Mouse (Mus musculus): ENCODE results near the gene Cuedc1. TPM values are rescaled to one million over a fixed set of nuclear protein-coding genes. Genes with fewer than 3 reads are reported as not detected.

Gene Cuedc1
- polyA plus RNA-seq, 1 experiment from 2014 or later = 40.5 TPM

GRCm38 (mm10) chr11:88155998-88156397, 58.1 kb downstream of the Cuedc1 start:
- H3K36me3 ChIP-seq = no peaks in the 10 kb centered on the region; the same call in 1 of the 2 replicates
- no peak overlapping the region for H3K9ac ChIP-seq (replicated peaks)
- H3K4me1 ChIP-seq = peaks cover 73% of the 10 kb centered on the region
- no peak for ATAC-seq (ENCODE audit: low FRiP score, low read depth)
- H3K9me3 ChIP-seq = no peaks in the 10 kb centered on the region
- WGBS = 62% methylated on average over 8 of the region's 8 CpGs
- no peak overlapping the region for H3K27ac ChIP-seq (replicated peaks)
- no peak overlapping the region for H3K4me3 ChIP-seq
- peaks cover 31% of the 10 kb centered on the region for H3K27me3 ChIP-seq
- no peak overlapping the region for H3K4me2 ChIP-seq (replicated peaks)

- no peak for ATAC-seq (ENCODE audit: low FRiP score, low read depth)
- H3K36me3 ChIP-seq = no peaks in the 10 kb centered on the region; the same call in 1 of the 2 replicates
- peaks cover 72% of the 10 kb centered on the region for H3K4me1 ChIP-seq
- WGBS = 48% methylated on average over 2 of the region's 2 CpGs
- H3K9me3 ChIP-seq = no peaks in the 10 kb centered on the region
- no peak overlapping the region for H3K4me2 ChIP-seq (replicated peaks)
- no peak overlapping the region for H3K4me3 ChIP-seq
- H3K27me3 ChIP-seq = peaks cover 31% of the 10 kb centered on the region
- no peak overlapping the region for H3K9ac ChIP-seq (replicated peaks)
- no peak overlapping the region for H3K27ac ChIP-seq (replicated peaks)
These were observed 58.5 kb downstream of the Cuedc1 start for GRCm38 (mm10) chr11:88156403-88156802.

GRCm38 (mm10) chr11:88158842-88159246, 61.0 kb downstream of the Cuedc1 start:
- Histone ChIP-seq H3K4me2 (replicated peaks) (no peak overlapping the region), H3K9ac (replicated peaks) (no peak overlapping the region), H3K27me3 (peaks cover 41% of the 10 kb centered on the region), H3K27ac (replicated peaks) (0 out of 2 replicates have a peak overlapping the region, but pooled peaks have one; percentile 8), H3K4me3 (no peak overlapping the region), H3K36me3 (no peaks in the 10 kb centered on the region), H3K4me1 (peaks cover 58% of the 10 kb centered on the region), H3K9me3 (no peaks in the 10 kb centered on the region)
- WGBS = 92% methylated on average over 5 of the region's 5 CpGs
- no peak for ATAC-seq (ENCODE audit: low FRiP score, low read depth)

GRCm38 (mm10) chr11:88159389-88159788, 61.5 kb downstream of the Cuedc1 start:
- ATAC-seq (ENCODE audit: low FRiP score, low read depth) = no peak
- H3K4me2 ChIP-seq (replicated peaks) = no peak overlapping the region
- H3K4me1 ChIP-seq = peaks cover 55% of the 10 kb centered on the region
- no peak overlapping the region for H3K4me3 ChIP-seq
- 79% methylated on average over 11 of the region's 11 CpGs for WGBS
- no peaks in the 10 kb centered on the region for H3K36me3 ChIP-seq
- no peaks in the 10 kb centered on the region for H3K9me3 ChIP-seq
- no peak overlapping the region for H3K9ac ChIP-seq (replicated peaks)
- H3K27ac ChIP-seq (replicated peaks) = 0 out of 2 replicates have a peak overlapping the region, but pooled peaks have one; percentile 8
- H3K27me3 ChIP-seq = peaks cover 42% of the 10 kb centered on the region

GRCm38 (mm10) chr11:88160316-88160715, 62.5 kb downstream of the Cuedc1 start:
- Histone ChIP-seq H3K36me3 (no peaks in the 10 kb centered on the region), H3K4me3 (no peak overlapping the region), H3K27ac (replicated peaks) (peak overlapping the region; percentile 91), H3K4me2 (replicated peaks) (peak overlapping the region; percentile 60; the same call in 1 of the 2 replicates), H3K9me3 (no peaks in the 10 kb centered on the region), H3K9ac (replicated peaks) (no peak overlapping the region), H3K27me3 (peaks cover 45% of the 10 kb centered on the region), H3K4me1 (peaks cover 56% of the 10 kb centered on the region)
- ATAC-seq (ENCODE audit: low FRiP score, low read depth) = no peak
- WGBS = 38% methylated on average over 5 of the region's 5 CpGs

- H3K4me2 ChIP-seq (replicated peaks) = peak overlapping the region; percentile 60
These were observed 63.3 kb downstream of the Cuedc1 start for GRCm38 (mm10) chr11:88161051-88161581.

GRCm38 (mm10) chr11:88161651-88162362, 63.9 kb downstream of the Cuedc1 start:
- peak; percentile 84 for ATAC-seq (ENCODE audit: low FRiP score, low read depth)
- Histone ChIP-seq H3K9ac (replicated peaks) (peak overlapping the region; percentile 52), H3K4me1 (peaks cover 54% of the 10 kb centered on the region), H3K4me2 (replicated peaks) (peak overlapping the region; percentile 60), H3K36me3 (no peaks in the 10 kb centered on the region), H3K27me3 (peaks cover 41% of the 10 kb centered on the region), H3K4me3 (peak overlapping the region; percentile 31), H3K27ac (replicated peaks) (peak overlapping the region; percentile 91), H3K9me3 (no peaks in the 10 kb centered on the region)
- WGBS = under 1% methylated on average over 14 of the region's 15 CpGs

More at GRCm38 (mm10) chr11:88161051-88161581, 63.3 kb downstream of the Cuedc1 start:
- Histone ChIP-seq H3K4me1 (peaks cover 58% of the 10 kb centered on the region), H3K4me3 (peak overlapping the region; percentile 31), H3K36me3 (no peaks in the 10 kb centered on the region), H3K27me3 (peaks cover 41% of the 10 kb centered on the region), H3K9me3 (no peaks in the 10 kb centered on the region), H3K9ac (replicated peaks) (peak overlapping the region; percentile 52), H3K27ac (replicated peaks) (peak overlapping the region; percentile 91)
- WGBS = under 1% methylated on average over 18 of the region's 33 CpGs
- peak; percentile 79 for ATAC-seq (ENCODE audit: low FRiP score, low read depth)

GRCm38 (mm10) chr11:88162740-88163139, 64.9 kb downstream of the Cuedc1 start:
- H3K36me3 ChIP-seq = no peaks in the 10 kb centered on the region
- no peak overlapping the region for H3K4me2 ChIP-seq (replicated peaks)
- H3K9me3 ChIP-seq = no peaks in the 10 kb centered on the region
- no peak overlapping the region for H3K9ac ChIP-seq (replicated peaks)
- H3K4me3 ChIP-seq = no peak overlapping the region
- peaks cover 41% of the 10 kb centered on the region for H3K27me3 ChIP-seq
- ATAC-seq (ENCODE audit: low FRiP score, low read depth) = no peak
- WGBS = 43% methylated on average over 4 of the region's 4 CpGs
- H3K27ac ChIP-seq (replicated peaks) = no peak overlapping the region; the same call in 1 of the 2 replicates
- H3K4me1 ChIP-seq = peaks cover 54% of the 10 kb centered on the region

GRCm38 (mm10) chr11:88164213-88164723, 66.4 kb downstream of the Cuedc1 start:
- 88% methylated on average over 7 of the region's 7 CpGs for whole genome bisulfite sequencing
- Histone ChIP-seq H3K9me3 (no peaks in the 10 kb centered on the region), H3K27ac (replicated peaks) (no peak overlapping the region), H3K4me1 (peaks cover 57% of the 10 kb centered on the region), H3K36me3 (no peaks in the 10 kb centered on the region), H3K27me3 (peaks cover 39% of the 10 kb centered on the region), H3K4me2 (replicated peaks) (no peak overlapping the region), H3K4me3 (no peak overlapping the region), H3K9ac (replicated peaks) (no peak overlapping the region)
- ATAC-seq (ENCODE audit: low FRiP score, low read depth) = no peak

- Histone ChIP-seq H3K27me3 (peaks cover 39% of the 10 kb centered on the region), H3K36me3 (0 out of 2 replicates have a peak, but pooled peaks cover 2% of the 10 kb centered on the region), H3K4me2 (replicated peaks) (no peak overlapping the region), H3K4me1 (peaks cover 58% of the 10 kb centered on the region), H3K4me3 (no peak overlapping the region), H3K27ac (replicated peaks) (no peak overlapping the region), H3K9ac (replicated peaks) (no peak overlapping the region), H3K9me3 (no peaks in the 10 kb centered on the region)
- no peak for ATAC-seq (ENCODE audit: low FRiP score, low read depth)
- 57% methylated on average over 13 of the region's 15 CpGs for WGBS
These were observed 67.0 kb downstream of the Cuedc1 start for GRCm38 (mm10) chr11:88164801-88165377.

GRCm38 (mm10) chr11:88165683-88166364, 68.0 kb downstream of the Cuedc1 start:
- no peak for ATAC-seq (ENCODE audit: low FRiP score, low read depth)
- Histone ChIP-seq H3K9me3 (no peaks in the 10 kb centered on the region), H3K27me3 (peaks cover 44% of the 10 kb centered on the region), H3K4me1 (peaks cover 59% of the 10 kb centered on the region), H3K9ac (replicated peaks) (no peak overlapping the region), H3K4me2 (replicated peaks) (no peak overlapping the region), H3K36me3 (0 out of 2 replicates have a peak, but pooled peaks cover 4% of the 10 kb centered on the region), H3K4me3 (no peak overlapping the region), H3K27ac (replicated peaks) (no peak overlapping the region)
- 85% methylated on average over 10 of the region's 10 CpGs for WGBS
